Mouse (Mus musculus) cerebellum, adult 11-12 months (tissue): ENCODE measurements at regions not wholly inside any gene's neighbourhood (a gene's known extent, or its start where the extent isn't known, plus 50 kb on each side); places are given as distances from the start of the nearest gene placed in this dataset.

Experiments
- DNase-seq: peaks from one replicate; pipeline ENCODE4 v3.0.0; 2022

DNA sequence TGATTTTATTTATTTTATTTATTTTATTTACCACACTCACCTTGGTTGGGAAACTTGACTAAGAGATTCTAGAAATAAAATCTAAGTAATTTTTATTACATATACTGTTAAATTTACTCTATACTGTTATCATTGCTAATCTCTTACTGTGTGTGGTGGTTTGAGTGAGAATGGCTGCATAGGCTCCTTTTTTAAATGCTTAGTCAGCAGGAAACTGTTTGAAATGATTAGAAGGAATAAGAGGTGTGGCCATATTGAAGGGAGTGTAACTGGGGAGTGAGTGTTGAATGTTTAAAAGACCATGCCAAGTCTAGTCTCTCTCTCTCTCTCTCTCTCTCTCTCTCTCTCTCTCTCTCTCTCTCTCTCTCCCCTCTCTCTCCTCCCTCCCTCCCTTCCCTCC, 157.9 kb upstream of the Phactr1 start:
- DNase-seq = no peak

DNA sequence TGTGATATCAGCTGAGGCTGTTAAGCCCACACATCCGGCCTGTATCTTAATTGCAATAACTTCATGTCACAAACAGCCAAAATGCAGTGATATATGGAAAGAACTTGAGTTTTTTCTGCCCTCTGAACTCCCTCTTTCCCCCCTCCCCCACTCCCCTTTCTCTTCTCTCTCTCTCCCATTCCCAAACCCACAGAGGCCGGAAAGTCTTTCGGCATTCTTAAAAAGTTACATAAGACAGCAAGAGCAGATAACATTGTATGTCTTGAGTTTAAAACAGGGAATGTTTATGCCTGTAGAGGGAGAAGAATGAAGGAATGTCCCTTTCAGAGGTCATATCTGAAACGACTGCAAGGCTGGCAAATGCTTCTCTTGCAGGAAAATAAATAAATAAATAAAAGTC, 154.3 kb upstream of the Phactr1 start:
- no peak for DNase-seq

DNA sequence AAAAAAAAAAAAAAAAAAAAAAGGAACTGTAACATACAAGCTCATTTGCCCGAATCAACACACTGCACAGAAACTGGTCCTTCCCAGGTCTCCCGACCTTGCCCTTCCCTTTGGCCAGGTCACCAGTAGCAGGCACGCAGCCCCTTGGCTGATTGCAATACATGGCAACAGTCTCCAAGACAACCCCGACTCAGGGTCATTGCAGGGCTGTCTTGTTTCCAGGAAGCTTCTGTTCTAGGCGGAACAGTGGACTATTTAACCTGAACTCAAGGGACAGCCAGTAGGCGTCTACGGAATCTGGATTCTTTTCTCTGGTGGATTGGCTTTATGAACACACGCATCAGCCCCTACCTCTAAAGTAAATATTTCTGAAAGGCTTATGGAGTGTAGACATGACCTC, 153.5 kb upstream of the Phactr1 start:
- peak; percentile 3 for DNase-seq

DNA sequence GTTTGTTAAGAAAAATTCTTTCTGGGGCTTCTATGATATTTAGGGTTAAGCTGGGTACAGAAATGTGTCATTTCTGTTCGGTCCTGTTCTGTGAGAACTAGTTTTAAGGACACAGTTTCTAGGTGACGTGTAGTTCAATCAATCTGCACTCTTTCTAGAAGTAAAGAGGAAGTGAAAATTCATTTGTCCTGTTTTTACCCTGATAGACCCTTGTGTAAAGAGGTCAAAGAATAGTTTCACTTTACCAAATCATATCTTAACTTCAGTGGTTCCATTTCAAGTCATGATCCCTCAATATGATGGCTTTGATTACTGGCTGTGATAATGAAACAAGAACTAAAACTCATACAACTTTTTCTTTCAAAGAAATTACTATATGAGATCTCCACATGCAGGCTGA, 152.3 kb upstream of the Phactr1 start:
- DNase-seq = no peak

DNA sequence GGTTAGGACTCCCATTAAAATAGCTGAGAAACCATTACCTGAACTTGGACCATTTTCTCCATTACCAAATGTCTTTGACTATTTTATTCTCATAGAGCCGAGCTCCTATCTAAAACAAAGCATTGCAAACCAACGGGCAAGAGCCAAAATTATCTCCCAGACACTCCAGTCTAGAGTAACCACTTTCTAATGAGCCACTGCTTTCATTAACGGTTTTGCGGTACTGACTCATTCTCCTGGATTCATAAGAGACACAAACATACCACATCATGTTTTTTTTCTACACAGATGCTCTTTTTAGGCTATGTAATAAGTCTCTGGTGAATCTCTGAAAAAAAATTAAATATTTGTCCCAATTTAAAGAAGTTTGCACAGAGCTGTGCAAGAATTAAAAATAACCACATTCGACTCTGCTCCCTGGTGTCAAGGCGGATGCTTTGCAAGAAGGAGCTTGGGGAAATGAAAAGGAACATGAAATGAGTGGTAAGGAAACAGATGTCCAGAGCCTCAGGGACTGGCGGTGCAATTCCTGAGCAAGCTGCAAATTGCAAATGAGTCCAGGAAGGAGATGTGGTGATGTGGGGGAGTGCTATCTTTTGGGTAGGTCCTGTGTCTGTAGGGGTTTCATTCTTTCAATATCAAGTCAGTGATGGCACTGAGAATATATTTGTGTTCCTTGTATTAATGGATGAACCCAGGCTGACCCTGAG, 143.8 kb upstream of the Phactr1 start:
- no peak for DNase-seq

DNA sequence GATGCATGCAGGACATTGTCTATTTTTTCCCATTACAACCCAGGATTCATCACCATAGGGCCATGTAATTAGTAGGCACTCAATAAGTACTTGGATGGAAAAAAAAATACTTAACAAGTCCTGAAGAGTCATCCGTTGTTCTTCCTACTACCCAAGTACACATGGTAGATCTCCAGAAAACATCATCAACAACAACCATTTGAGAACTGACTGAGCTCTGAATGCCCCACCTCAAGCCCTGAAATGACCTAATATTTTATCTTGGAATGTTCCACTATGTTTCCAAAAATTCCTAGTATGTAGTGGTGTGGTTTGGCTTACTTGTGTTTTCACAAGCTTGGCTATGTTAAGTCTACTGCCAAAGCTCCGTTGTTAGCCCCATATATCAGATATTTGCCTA, 142.4 kb upstream of the Phactr1 start:
- no peak for DNase-seq

DNA sequence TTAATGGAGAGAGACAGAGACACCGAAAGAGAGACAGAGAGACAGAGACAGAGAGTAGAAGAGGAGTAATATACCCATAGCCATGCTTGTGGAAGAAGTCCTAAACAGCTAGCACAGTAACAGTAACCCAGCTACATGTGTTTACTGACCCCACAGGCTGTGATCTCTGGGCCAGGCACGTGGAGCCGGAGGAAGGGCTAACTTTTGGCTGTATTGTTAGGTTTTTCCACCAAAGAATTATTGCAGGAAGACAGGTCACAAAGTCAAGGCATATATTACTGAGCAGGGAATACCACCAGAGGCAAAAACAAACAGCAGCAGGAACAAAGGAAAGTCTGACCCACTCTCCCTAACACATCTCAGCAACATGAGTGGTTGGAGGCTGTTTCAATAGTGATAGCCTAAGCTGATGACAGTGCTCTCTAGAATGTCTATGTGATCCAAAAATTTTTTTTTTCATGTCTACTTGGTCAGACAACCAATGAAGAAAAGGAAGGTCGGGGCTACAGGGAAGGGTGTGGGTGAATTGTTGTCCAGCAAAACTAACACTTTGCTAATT, 135.8 kb upstream of the Phactr1 start:
- no peak for DNase-seq

DNA sequence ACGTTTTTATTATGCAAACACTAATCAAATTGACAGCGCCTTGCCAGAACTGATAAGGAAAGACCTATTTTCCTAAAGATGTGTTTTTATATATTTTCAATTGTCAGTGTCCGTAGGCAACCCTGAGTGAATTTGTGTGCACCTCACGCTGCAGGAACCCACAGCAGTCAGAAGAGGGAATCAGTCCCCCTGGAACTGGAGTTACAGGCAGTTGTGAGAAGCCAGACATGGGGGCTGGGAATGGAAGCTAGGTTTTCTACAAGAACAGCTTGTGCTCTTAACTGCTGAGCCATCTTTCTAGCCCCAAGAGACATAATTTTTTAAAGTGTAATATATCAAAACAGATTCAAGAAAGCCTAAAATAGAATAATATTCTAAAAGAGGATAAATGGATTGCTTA, 134.0 kb upstream of the Phactr1 start:
- DNase-seq = no peak

DNA sequence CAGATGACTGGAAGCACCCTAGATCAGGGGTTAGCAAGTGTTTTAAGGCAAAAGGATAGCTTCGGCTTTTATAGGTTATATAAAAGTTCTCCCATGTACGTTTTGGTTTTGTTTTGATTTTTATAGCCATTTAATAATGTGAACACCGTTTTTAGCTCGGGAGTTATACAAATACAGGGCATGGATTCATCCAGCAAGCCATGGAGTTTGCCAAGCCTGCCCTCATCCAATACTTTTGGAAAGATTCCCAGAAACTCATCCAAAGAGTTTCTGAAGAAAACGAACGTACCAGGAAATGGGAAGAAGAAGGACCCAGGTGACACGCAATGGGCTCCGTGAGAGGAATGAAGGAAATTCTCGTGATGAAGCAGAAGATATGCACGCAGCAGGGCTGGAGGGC, 133.6 kb upstream of the Phactr1 start:
- DNase-seq = no peak

DNA sequence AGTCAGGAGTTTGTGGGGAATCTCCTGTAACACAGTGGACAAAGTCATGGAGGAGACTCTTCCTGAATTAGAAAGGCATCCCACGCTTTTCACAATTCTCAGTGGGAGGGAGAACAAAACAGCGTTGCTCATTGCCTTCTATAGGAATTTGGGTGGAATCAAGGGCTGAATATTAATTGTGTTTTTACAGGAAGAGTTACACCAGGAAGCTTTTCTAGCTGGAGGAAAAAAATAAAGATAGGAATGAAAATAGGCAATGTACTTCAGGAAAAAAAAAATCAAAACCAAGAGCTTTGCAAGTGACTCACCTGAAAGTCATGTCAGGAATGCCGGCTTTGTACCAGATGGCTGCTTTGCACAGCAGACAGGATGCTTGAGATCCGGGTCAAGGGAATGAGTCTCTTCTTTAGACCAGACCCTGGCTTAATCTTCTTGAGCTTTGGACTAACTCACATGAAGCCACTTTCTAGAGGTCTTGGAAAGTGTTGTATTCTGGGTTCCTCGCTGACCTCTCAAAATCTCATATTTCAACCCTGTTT, 131.3 kb upstream of the Phactr1 start:
- no peak for DNase-seq

DNA sequence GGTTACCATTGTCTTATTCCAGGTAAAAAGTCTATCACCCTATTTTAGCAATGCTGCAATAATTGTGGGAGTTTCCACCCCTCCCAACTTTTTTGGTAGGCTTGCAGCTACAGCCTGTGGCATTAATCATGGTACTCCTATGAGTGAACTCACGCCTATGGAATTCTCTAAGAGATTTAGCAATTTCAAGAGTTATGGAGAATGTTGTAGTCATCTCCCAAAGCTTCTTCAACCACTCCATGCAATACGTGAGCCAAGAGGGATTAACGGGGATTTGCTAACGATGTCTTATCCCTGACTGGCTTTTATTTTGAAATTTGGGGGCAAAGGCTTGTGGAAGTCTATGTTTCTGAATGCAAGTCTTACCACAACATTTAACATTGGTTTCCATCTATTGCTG, 125.5 kb upstream of the Phactr1 start:
- DNase-seq = no peak

DNA sequence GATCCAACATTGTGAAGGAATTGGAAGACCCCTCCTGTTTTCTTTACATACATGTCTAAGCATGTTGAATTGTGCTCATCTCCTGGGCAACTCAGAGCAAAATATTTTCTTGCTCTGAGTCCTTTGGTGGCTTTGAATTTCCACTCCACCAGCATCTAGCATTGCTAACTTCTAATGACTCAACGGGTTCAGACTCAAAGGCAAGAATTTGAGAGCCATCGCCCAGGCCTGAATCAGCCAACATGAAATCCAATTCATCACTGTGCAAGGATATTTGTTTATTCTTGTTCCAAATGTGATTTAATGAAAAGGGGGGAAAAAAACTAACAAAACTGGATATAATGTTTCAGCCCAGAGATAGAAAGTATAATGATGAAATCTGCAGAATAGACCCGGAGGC, 121.9 kb upstream of the Phactr1 start:
- no peak for DNase-seq

DNA sequence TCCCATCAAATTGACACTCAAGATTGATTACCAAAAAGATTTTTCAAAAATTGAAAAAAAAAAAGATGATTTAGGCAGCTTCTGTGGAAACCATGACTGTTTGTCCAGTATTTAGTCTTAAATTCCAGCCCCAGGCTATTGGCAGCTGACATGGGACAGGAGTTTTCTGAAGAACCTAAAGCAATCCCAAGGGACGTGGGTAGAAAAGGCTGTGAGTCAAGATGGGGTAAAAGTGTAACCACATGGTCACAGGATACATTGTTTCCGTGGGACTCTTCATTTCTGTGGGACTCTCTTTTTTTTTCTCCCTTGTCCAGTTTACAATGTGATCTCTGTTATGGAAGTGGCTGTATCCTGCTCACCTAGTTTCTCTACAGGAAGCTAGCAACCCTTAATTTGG, 119.0 kb upstream of the Phactr1 start:
- DNase-seq = no peak

DNA sequence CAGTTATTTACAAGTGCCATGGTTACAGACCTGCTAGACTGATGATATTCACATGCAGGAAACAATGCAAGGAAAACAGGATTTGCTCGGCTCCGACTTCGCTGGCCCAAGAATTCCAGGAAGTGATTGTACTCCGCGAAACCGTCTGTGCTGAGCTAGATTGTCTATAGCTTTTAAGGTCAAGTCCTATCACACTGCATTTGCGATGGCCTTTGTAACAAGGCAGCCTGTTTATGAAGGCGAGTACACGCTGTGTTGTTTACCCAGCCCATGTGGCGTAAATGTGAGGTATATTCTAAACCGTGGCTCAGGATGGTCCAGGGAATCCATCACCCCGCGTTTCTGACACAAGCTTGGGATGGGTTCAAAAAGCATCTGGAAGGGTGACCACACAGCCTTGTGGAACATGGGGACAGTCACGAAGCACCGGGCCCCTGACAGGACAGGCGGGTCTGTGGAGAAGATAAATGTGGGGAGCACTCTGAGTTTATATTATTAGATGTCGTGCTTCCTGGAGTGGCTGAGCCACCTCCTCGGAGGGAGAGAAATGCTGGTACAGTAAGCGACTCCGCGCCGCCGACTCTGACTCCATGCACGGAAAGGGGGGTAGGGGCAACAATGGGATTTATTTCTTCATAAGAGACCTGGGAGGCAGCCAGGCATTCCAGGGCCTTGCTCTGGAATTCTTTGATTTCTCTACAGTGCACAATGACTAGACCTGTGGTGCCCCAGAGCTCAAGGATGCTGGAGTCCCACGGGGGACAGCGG, 114.9 kb upstream of the Phactr1 start:
- DNase-seq = no peak

DNA sequence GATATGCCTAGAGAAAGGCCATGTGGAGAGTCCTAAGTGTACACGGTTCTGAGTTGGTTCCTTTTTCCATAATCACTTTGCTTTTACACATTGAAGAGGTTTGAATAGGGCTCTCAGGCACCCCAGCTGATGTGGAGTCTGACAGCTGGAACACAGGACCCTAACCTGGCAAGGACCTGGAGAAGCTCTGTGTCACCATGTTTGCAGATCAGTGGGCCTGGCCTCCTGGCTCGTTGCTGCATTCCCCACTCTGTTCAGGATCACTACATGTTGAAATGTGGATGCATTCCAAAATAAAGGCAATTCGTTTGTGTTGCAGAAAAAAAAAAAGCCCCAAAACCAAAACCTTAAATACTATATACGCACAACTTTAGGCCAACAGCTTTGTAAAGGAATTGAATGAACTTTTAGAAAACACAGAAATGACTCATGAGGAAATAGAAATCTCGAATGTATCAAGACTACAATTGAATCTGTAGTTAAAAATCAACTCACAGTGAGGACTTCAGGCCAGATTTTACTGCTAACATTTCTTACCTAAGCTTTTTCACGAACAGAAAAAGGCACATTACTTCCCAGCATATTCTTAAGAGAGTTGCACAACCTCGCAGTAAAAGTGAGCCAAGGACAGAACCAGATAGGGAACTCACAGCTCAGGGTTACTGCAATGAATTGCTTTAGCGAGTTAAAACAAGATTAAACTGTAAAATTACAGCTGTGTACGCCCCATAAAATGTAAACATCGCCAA, 109.6 kb upstream of the Phactr1 start:
- DNase-seq = no peak

DNA sequence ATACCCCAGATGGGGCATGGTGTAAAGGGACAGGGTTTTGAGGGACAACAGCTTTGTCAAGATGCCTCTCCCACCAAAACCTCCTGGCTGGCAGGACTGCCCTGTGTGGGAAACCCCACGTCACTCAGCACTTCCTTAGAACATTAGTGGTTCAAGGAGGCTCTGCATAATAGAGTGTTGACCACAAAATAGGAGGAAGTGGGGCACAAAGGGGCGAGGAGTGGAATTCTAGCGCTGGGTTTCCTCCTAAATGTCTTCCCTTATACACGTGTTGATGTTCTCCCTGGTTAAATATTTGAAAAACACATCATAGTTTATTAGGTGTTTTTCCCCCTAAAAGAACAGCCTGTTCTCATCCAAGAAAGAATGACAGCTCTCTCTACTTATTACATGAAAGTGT, 106.2 kb upstream of the Phactr1 start:
- DNase-seq = no peak

DNA sequence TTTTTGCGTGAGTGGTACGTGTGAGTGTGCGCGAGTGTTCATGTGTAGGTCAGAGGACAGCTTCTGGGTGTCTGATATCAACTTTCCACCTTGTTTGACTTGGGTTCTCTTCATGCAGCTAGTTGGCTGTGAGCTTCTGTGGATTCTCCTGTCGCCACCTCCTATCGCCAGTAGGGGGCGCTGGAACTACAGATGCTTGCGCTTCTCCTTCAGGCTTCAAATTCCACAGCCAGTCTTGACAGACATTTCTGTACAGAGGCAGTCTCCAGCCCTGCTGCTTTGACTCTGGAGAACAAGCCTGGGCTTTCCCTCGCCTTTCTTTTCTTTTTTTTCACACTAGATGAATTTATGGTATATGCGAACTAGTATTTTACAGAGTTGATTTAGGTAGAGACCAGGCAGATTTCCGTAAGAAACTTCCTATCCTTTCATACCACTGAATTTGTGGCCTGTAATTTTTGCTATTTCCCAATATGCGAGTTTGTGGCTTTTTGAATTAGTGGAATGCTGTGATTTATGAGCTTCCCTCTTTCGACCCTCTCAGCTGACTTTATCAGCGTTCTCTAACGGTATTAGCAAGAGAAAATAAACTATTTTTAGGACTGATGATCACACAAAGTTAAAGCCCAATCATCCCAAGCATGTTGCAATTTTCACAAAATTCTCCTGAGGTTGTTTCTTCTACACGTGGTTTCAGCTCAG, 104.5 kb upstream of the Phactr1 start:
- peak; percentile 52 for DNase-seq

DNA sequence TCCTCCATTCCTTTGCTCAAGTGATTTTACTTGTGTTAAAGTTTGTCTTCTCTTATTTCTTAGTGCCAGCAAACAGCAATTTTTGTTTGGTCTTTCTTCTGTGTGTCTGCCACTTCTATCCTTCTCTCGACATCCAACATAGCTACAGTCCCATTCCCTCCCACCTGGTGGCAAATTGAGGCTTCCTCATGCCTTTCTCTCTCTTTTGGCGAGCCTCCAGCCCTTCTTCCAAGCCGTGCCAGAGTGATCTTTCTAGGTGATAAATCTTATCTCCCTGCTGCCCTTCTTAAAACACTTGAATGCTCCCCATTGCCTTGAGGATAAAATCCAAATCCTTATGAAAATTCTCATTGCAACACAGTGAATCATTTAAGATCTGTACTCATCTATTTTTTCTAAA, 101.0 kb upstream of the Phactr1 start:
- no peak for DNase-seq

DNA sequence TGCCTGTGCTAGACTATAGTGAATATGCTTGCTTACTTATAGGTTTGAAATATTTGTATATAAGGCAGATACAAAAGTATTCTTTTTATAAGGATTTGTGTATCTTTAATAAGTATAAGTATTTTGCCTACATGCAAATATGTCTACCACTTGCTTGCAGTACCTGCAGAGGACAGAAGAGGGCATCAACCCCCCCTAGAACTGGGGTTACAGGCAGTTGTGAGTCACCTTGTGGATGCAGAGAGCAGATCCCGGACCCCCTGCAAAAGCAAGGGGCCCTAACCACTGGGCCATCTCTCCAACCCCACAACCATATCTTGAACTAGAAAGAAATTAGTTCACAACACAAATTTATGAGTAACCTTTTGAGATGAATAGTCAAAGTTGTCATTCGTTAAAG, 91.3 kb upstream of the Phactr1 start:
- no peak for DNase-seq

DNA sequence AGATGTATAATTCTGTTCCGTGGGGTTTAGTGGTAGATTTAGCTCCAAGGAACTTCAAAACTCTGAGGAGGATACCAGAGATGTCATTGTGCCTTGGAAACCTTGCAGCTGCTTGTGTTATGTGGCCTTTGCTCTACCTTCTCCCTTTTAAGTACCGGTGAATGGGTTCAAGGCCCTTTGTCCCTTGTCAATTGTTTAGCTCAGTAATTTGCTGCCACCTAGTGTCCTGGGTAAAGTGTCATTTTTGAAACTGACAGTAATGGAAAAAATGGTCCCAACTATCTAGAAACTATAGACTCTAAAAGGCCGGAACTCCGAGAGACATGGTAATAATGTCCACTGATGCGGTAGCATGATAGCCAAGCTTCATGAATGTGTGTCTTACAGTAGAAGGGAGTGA, 90.8 kb upstream of the Phactr1 start:
- no peak for DNase-seq

DNA sequence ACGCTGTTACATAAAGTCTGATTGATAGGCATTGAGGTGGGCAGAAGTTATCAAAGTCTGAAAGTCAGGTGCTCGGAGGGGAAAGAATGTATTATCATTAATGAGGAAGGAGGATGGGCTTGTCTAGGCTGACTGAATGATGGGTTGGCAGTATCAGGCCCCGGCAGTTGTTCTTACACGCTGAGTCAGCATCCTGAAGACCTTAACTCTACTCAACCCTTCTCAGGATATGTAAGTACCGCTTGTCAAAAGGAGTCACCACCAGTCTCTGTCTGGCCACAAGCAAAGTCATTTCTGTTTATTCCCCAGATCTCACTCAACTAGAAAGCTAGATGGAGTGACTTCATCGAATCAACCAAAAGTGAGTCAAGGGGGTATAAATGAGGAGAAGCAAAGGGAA, 90.0 kb upstream of the Phactr1 start:
- DNase-seq = no peak

DNA sequence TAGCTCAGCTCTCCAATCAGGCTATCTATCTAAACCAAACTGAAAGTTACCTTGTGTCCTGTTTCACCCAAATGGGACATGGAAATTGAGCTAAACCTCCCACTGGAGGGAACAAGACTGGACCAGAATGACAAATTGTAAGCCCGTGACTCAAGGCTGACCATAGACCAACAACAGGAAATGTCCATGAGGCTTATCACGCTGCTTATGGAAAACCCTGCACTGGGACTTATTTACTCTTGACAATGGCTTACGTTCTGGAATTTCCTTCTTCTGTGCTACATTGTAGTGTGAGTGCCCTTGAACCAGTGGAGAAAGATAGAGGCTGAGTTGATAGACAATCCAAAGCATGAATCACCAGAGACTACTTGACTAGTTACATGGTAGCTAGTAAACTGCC, 87.5 kb upstream of the Phactr1 start:
- DNase-seq = no peak
